10 mouse cellular contexts compared by ENCODE assay signal in genomic region chr5:96221812-96222585, GRCm38 (mm10). TPM values are rescaled to one million over a fixed set of nuclear protein-coding genes. Genes with fewer than 3 reads are reported as not detected.
A peak's percentile ranks its signal among the peaks of the same experiment; 100 is the strongest.
DNase-seq lines count a peak whose midpoint lies in the region.
"Had no signal": no experiment of that assay in that cellular context is flagged by ENCODE, and none has a peak within 500 bp of the region (broad histone marks: within the 10 kb centered on the region; RNA-seq: fewer than 3 reads in every experiment).

No protein-coding gene starts in this region.

- H3K36me3 ChIP-seq in midbrain, embryonic 10.5 days = peaks cover 30% of the 10 kb centered on the region
- H3K36me3 ChIP-seq: neural tube, embryonic 12.5 days had no signal

- no peak overlapping the region for H3K4me3 ChIP-seq in midbrain, embryonic 10.5 days
- H3K4me3 ChIP-seq: embryonic facial prominence, embryonic 15.5 days; neural tube, embryonic 12.5 days had no signal

- WGBS in midbrain, embryonic 10.5 days = 77% methylated on average over 5 of the region's 5 CpGs

- no peak overlapping the region for H3K27ac ChIP-seq in midbrain, embryonic 10.5 days (replicated peaks)
- H3K27ac ChIP-seq: embryonic facial prominence, embryonic 15.5 days; neural tube, embryonic 12.5 days had no signal

- no peaks in the 10 kb centered on the region for H3K9me3 ChIP-seq in midbrain, embryonic 10.5 days (replicated peaks)
- H3K9me3 ChIP-seq: embryonic facial prominence, embryonic 15.5 days; neural tube, embryonic 12.5 days had no signal

- DNase-seq in urinary bladder, postnatal 14 days (ENCODE audit: low spot score) = peak; percentile 18
- no peak for DNase-seq in urinary bladder, postnatal 4 days (ENCODE audit: low spot score in 2 of 2)
- DNase-seq in cerebellum, adult 9-10 months = peak; percentile 85
- DNase-seq in kidney, adult 9 months = peak; percentile 57
- peak; percentile 29 for DNase-seq in lung, postnatal 10 days
- peak; percentile 75 for DNase-seq in yolk sac, embryonic 10.5 days (ENCODE audit: low spot score)
- no peak for DNase-seq in thymus, postnatal 10 days (ENCODE audit: low spot score in 2 of 2)
- no peak for DNase-seq in midbrain, embryonic 10.5 days (ENCODE audit: low spot score)

- H3K4me1 ChIP-seq in midbrain, embryonic 10.5 days = peaks cover 11% of the 10 kb centered on the region; the same call in 1 of the 2 replicates

- no peaks in the 10 kb centered on the region for H3K27me3 ChIP-seq in midbrain, embryonic 10.5 days (ENCODE audit: low read depth, poor library complexity, severe bottlenecking)
- H3K27me3 ChIP-seq: embryonic facial prominence, embryonic 15.5 days; neural tube, embryonic 12.5 days had no signal

RNA-seq across cellular contexts. Expression of gene Mrpl1, which starts 12.7 kb away (rescaled TPM):
- 20.5 and 22.2 TPM in 2 replicates for polyA plus RNA-seq in midbrain, embryonic 10.5 days (2016; fragmentation: Nextera tagmentation; extraction: Ambion mirVana)

RNA-seq across cellular contexts. Expression of gene Cnot6l, which starts 58.0 kb away (rescaled TPM):
- polyA plus RNA-seq in midbrain, embryonic 10.5 days (2016; fragmentation: Nextera tagmentation; extraction: Ambion mirVana) = 7.4 and 11.5 TPM in 2 replicates

Comparison
In these comparisons a context has a peak if more than half of its experiments do, and no peak if none do; other contexts are left out.
1. DNase-seq: peak in urinary bladder, postnatal 14 days (single experiment), cerebellum, adult 9-10 months (single experiment), kidney, adult 9 months (single experiment), lung, postnatal 10 days (single experiment) and yolk sac, embryonic 10.5 days (single experiment); none in urinary bladder, postnatal 4 days (0 of 2), thymus, postnatal 10 days (0 of 2) and midbrain, embryonic 10.5 days (single experiment).